Mouse (Mus musculus) liver, adult 2 months (tissue): ENCODE results near the gene Ephb4.

ENCODE experiments used
- CTCF ChIP-seq: fragments of 200-500 bp; IDR thresholded peaks from 2 replicates; pipeline ENCODE4 v1.5.1; 2011; ENCODE audit warnings: low read depth, low read length, control low read depth
- POLR2A ChIP-seq: fragments of 200-500 bp; IDR thresholded peaks from 2 replicates; pipeline ENCODE4 v1.6.1; 2011; ENCODE audit warnings: low read length, control low read depth; ENCODE audit not compliant: insufficient read depth; ENCODE audit errors: extremely low read depth

DNA sequence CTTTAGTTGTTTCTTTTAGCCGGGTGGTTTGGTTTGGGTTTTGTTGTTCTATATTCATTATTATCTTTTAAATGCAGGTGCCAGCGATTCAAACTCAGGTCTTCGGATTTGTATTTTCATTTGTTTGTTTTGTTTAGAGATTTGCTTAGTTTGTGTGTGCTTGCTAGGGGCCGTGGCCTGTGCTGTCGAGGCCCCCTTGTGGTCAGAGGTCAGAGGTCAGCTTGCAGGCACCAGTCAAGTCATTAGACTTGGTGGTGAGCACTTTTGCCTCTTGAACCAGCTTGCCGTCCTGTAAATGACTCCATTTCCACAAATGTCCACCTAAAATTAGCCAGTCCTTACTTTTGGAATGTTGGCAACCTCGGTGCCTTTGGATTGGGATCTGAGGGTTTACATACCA is 8.5 kb downstream of the Ephb4 start:
- TF ChIP-seq POLR2A (no peak), CTCF (peak; percentile 65)
